In genomic region chrX:41477486-41477885, GRCm38 (mm10) we compare ENCODE assay signal across 23 mouse cellular contexts.
DNase-seq lines count a peak whose midpoint lies in the region; ATAC-seq and TF ChIP-seq lines count a peak whose summit lies in the region.
"Had no signal": no experiment of that assay in that cellular context is flagged by ENCODE, and none has a peak within 500 bp of the region (broad histone marks: within the 10 kb centered on the region; RNA-seq: fewer than 3 reads in every experiment).

No protein-coding gene starts in this region.

- no peak overlapping the region for H3K27ac ChIP-seq in hindbrain, embryonic 14.5 days
- no peak overlapping the region for H3K27ac ChIP-seq in hindbrain, embryonic 13.5 days
- H3K27ac ChIP-seq in lung, postnatal 0 days (ENCODE audit: low read length): no peak overlapping the region
- H3K27ac ChIP-seq: embryonic facial prominence, embryonic 13.5 days; embryonic facial prominence, embryonic 15.5 days; forebrain, embryonic 10.5 days; forebrain, embryonic 12.5 days had no signal

- no peaks in the 10 kb centered on the region for H3K4me1 ChIP-seq in hindbrain, embryonic 14.5 days (replicated peaks; ENCODE audit: control insufficient read depth, insufficient read depth, low read length)
- no peaks in the 10 kb centered on the region for H3K4me1 ChIP-seq in hindbrain, embryonic 13.5 days (replicated peaks)
- no peaks in the 10 kb centered on the region for H3K4me1 ChIP-seq in lung, postnatal 0 days (ENCODE audit: insufficient read depth, low read depth, low read length)
- H3K4me1 ChIP-seq: embryonic facial prominence, embryonic 13.5 days; embryonic facial prominence, embryonic 15.5 days; forebrain, embryonic 10.5 days; forebrain, embryonic 12.5 days had no signal

- no peak overlapping the region for H3K4me2 ChIP-seq in hindbrain, embryonic 14.5 days (replicated peaks)
- no peak overlapping the region for H3K4me2 ChIP-seq in hindbrain, embryonic 13.5 days
- H3K4me2 ChIP-seq in lung, postnatal 0 days (replicated peaks; ENCODE audit: low read depth, low read length): no peak overlapping the region
- H3K4me2 ChIP-seq: embryonic facial prominence, embryonic 13.5 days; embryonic facial prominence, embryonic 15.5 days; forebrain, embryonic 12.5 days had no signal

- TF ChIP-seq EP300 in lung, postnatal 0 days (IDR thresholded peaks at IDR 0.05): no peak

- no peak overlapping the region for H3K9ac ChIP-seq in hindbrain, embryonic 14.5 days
- no peak overlapping the region for H3K9ac ChIP-seq in hindbrain, embryonic 13.5 days
- H3K9ac ChIP-seq in lung, postnatal 0 days (replicated peaks; ENCODE audit: low read depth): no peak overlapping the region
- H3K9ac ChIP-seq: embryonic facial prominence, embryonic 13.5 days; embryonic facial prominence, embryonic 15.5 days; forebrain, embryonic 12.5 days had no signal

- DNase-seq in hindbrain, embryonic 14.5 days (ENCODE audit: low spot score): peak; percentile 15
- peak; percentile 51 for DNase-seq in retina, embryonic 14.5 days (ENCODE audit: low spot score)
- no peak for DNase-seq in adrenal gland, adult 18-20 months (ENCODE audit: low spot score in 2 of 2)
- no peak for DNase-seq in lung, postnatal 0 days (ENCODE audit: low spot score)
- DNase-seq: adrenal gland, adult 2 months; adrenal gland, postnatal 10 days; adrenal gland, postnatal 25 days; cerebellum, adult 11-12 months; cerebellum, adult 2 months; cerebellum, adult 9-10 months; cerebellum, postnatal 14 days; cerebellum, postnatal 36 days; embryo, embryonic 11 days had no signal

- WGBS in hindbrain, embryonic 14.5 days: 83% methylated on average over 2 of the region's 2 CpGs
- 80% methylated on average over 2 of the region's 2 CpGs for WGBS in hindbrain, embryonic 13.5 days
- WGBS in lung, postnatal 0 days: 90% methylated on average over 2 of the region's 2 CpGs

- H3K36me3 ChIP-seq in hindbrain, embryonic 14.5 days (replicated peaks; ENCODE audit: control insufficient read depth, insufficient read depth): no peaks in the 10 kb centered on the region
- H3K36me3 ChIP-seq in hindbrain, embryonic 13.5 days: no peaks in the 10 kb centered on the region
- H3K36me3 ChIP-seq in lung, postnatal 0 days (ENCODE audit: insufficient read depth, low read length): no peaks in the 10 kb centered on the region
- H3K36me3 ChIP-seq: embryonic facial prominence, embryonic 13.5 days; embryonic facial prominence, embryonic 15.5 days; forebrain, embryonic 10.5 days; forebrain, embryonic 12.5 days had no signal

- no peak overlapping the region for H3K4me3 ChIP-seq in hindbrain, embryonic 14.5 days (replicated peaks; ENCODE audit: low read length)
- H3K4me3 ChIP-seq in hindbrain, embryonic 13.5 days: no peak overlapping the region
- H3K4me3 ChIP-seq in lung, postnatal 0 days (ENCODE audit: low read depth, low read length): no peak overlapping the region
- H3K4me3 ChIP-seq: embryonic facial prominence, embryonic 13.5 days; embryonic facial prominence, embryonic 15.5 days; erythroblast, embryonic 14.5 days; forebrain, embryonic 10.5 days; forebrain, embryonic 12.5 days had no signal

- no peaks in the 10 kb centered on the region for H3K9me3 ChIP-seq in hindbrain, embryonic 14.5 days (ENCODE audit: control insufficient read depth, low read length)
- no peaks in the 10 kb centered on the region for H3K9me3 ChIP-seq in hindbrain, embryonic 13.5 days
- no peaks in the 10 kb centered on the region for H3K9me3 ChIP-seq in lung, postnatal 0 days (ENCODE audit: low read length)
- H3K9me3 ChIP-seq: embryonic facial prominence, embryonic 13.5 days; embryonic facial prominence, embryonic 15.5 days; forebrain, embryonic 10.5 days; forebrain, embryonic 12.5 days had no signal

- no peak for TF ChIP-seq CTCF in lung, postnatal 0 days (IDR thresholded peaks at IDR 0.05)

- H3K27me3 ChIP-seq in hindbrain, embryonic 14.5 days (ENCODE audit: control insufficient read depth, insufficient read depth, low read length): no peaks in the 10 kb centered on the region
- no peaks in the 10 kb centered on the region for H3K27me3 ChIP-seq in hindbrain, embryonic 13.5 days
- H3K27me3 ChIP-seq in lung, postnatal 0 days (replicated peaks; ENCODE audit: insufficient read depth, low read length): no peaks in the 10 kb centered on the region
- H3K27me3 ChIP-seq: embryonic facial prominence, embryonic 13.5 days; embryonic facial prominence, embryonic 15.5 days; forebrain, embryonic 12.5 days had no signal

- no peak for ATAC-seq in hindbrain, embryonic 14.5 days (ENCODE audit: low FRiP score)
- ATAC-seq in hindbrain, embryonic 13.5 days (ENCODE audit: low FRiP score): no peak
- no peak for ATAC-seq in lung, postnatal 0 days
- ATAC-seq: activated CD4-positive, CD25-positive, alpha-beta regulatory T cell, adult 4 months; forebrain, embryonic 14.5 days; forebrain, embryonic 16.5 days; Patski had no signal

Comparison
In these comparisons a context has a peak if more than half of its experiments do, and no peak if none do; other contexts are left out.
1. DNase-seq: peak in hindbrain, embryonic 14.5 days (single experiment) and retina, embryonic 14.5 days (single experiment); none in adrenal gland, adult 18-20 months (0 of 2) and lung, postnatal 0 days (single experiment).